Comparison of ENCODE assay signal across 10 mouse cellular contexts in the genomic region with DNA sequence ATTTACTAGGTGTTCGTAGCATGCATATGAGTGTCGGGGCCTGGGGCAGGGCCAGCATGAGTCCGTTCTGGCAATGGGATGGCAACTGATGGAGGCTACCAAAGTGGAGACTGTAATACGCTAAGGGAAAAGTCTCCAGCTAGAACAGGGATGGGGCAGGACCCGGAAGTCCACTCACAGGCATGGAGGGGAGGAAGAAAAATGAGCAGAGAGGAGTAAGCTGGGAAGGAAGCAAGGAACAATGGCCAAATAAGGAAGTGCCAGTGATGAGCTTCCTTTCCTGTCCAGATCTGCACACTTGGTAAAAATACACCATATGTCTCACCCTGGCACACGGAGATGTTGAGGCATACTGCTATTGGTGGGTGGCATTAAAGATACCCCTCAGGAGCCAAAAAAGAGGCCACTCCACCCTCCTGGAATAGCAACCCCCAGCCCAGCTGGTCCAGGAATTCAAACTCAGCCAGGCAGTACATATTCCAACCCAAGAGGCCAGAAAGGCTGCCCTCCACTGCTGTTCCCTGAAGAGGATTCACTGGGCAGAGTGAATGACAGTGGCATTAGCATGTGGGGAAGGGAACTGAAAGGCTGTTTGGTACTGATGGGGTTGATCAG. TPM values are rescaled to one million over a fixed set of nuclear protein-coding genes. Genes with fewer than 3 reads are reported as not detected.
DNase-seq lines count a peak whose midpoint lies in the region; ATAC-seq lines count a peak whose summit lies in the region.
"Had no signal": no experiment of that assay in that cellular context is flagged by ENCODE, and none has a peak within 500 bp of the region (broad histone marks: within the 10 kb centered on the region; RNA-seq: fewer than 3 reads in every experiment).

No protein-coding gene starts in this region.

- ATAC-seq in heart, embryonic 15.5 days (replicated peaks; ENCODE audit: insufficient number of reproducible peaks, insufficient read depth, low FRiP score, low read depth): no peak

- no peaks in the 10 kb centered on the region for H3K36me3 ChIP-seq in heart, embryonic 15.5 days

- H3K9ac ChIP-seq in heart, embryonic 15.5 days: no peak overlapping the region

- no peak for DNase-seq in heart, adult 8-10 months (ENCODE audit: low spot score)
- DNase-seq in right cerebral cortex, adult 18-20 months: peak; percentile 83
- no peak for DNase-seq in right cerebral cortex, postnatal 4 days
- DNase-seq in layer of hippocampus, postnatal 36 days: peak; percentile 61 to 62
- peak; percentile 93 for DNase-seq in telencephalon, adult 2 months (ENCODE audit: low read depth, low spot score)
- no peak for DNase-seq in urinary bladder, adult 18-20 months (ENCODE audit: low spot score in 2 of 2)
- no peak for DNase-seq in thymus, postnatal 14 days
- DNase-seq: kidney, adult 9 months; lung, adult 18-20 months had no signal

- peaks cover 46% of the 10 kb centered on the region for H3K4me1 ChIP-seq in heart, embryonic 15.5 days (replicated peaks)

- H3K27ac ChIP-seq in heart, embryonic 15.5 days: 0 out of 2 replicates have a peak overlapping the region, but pooled peaks have one; percentile 4

- no peaks in the 10 kb centered on the region for H3K9me3 ChIP-seq in heart, embryonic 15.5 days (replicated peaks)

- no peaks in the 10 kb centered on the region for H3K27me3 ChIP-seq in heart, embryonic 15.5 days

- no peak overlapping the region for H3K4me3 ChIP-seq in heart, embryonic 15.5 days

- 83% methylated on average over 6 of the region's 6 CpGs for WGBS in heart, embryonic 15.5 days

- H3K4me2 ChIP-seq in heart, embryonic 15.5 days: no peak overlapping the region

RNA-seq across cellular contexts. Expression of gene Rasl11b, which starts 57.7 kb away (rescaled TPM):
- polyA plus RNA-seq in heart, embryonic 15.5 days (2015; fragmentation: Nextera tagmentation; extraction: Ambion mirVana): 90.2 and 101 TPM in 2 replicates
- 10 to 100 TPM; 36.0 to 52.1 (median 41.2) TPM for total RNA-seq in heart, adult 8-10 months (2022)
- 10 to 100 TPM; 72.7 to 74.2 TPM for total RNA-seq in layer of hippocampus, postnatal 36 days (2021)

Comparison
In these comparisons a context has a peak if more than half of its experiments do, and no peak if none do; other contexts are left out.
1. DNase-seq: peak in right cerebral cortex, adult 18-20 months (single experiment), layer of hippocampus, postnatal 36 days (2 of 2) and telencephalon, adult 2 months (single experiment); none in heart, adult 8-10 months (single experiment), right cerebral cortex, postnatal 4 days (single experiment), urinary bladder, adult 18-20 months (0 of 2) and thymus, postnatal 14 days (single experiment).